Mouse (Mus musculus): ENCODE measurements around the gene Ptprf.

DNA sequence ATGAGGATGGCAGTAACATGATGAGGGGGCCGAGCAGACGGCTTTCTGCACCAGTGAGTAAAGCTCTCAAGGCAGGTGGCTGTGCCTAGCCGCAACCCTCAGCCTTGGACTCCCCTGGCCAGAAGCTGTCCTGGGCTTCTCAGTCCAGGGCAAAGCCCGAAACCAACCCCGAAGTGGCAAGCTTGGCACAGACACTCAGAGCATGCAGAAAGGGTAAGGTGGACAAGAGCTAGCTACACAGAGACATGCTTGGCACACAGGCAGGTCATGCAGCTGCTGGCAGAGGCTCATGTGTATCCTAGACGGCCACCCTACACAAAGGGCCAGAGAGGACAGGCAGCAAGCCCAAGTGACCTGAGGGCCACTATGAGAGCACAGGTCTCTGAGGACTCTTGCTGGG is 52.5 kb downstream of the Ptprf start:
- TF ChIP-seq CTCF (IDR thresholded peaks at IDR 0.05; ENCODE audit: borderline replicate concordance, extremely low read depth, insufficient read depth, insufficient read length) (no peak), POLR2A (IDR thresholded peaks at IDR 0.05; ENCODE audit: borderline replicate concordance, extremely low read depth, insufficient read depth, insufficient read length, poor library complexity, severe bottlenecking) (no peak)

Measured in brain, embryonic 14.5 days (tissue).